Mouse (Mus musculus) CH12.LX (cell line): ENCODE measurements at regions not wholly inside any gene's neighbourhood (a gene's known extent, or its start where the extent isn't known, plus 50 kb on each side); places are given as distances from the start of the nearest gene placed in this dataset.

Source experiments
- CTCF ChIP-seq, 2 experiments: IDR thresholded peaks in 1 of 2; conservative IDR thresholded peaks in 1 of 2; 2 replicates each; pipeline ENCODE4 v1.5.1; 2011 to 2012; ENCODE audit warnings: low read depth in 2 of 2, low read length in 2 of 2, improper control_type of control experiment in 1 of 2, inconsistent platforms in 1 of 2, mild to moderate bottlenecking in 1 of 2, moderate library complexity in 1 of 2
- ELF1 ChIP-seq: IDR thresholded peaks from 2 replicates; pipeline ENCODE4 v1.6.1; 2014; ENCODE audit warnings: low read depth, mild to moderate bottlenecking, inconsistent platforms, low read length, improper control_type of control experiment
- POLR2A ChIP-seq: IDR thresholded peaks from 2 replicates; pipeline ENCODE4 v1.6.1; 2011; ENCODE audit warnings: low read depth, mild to moderate bottlenecking, improper control_type of control experiment, low read length
- SMC3 ChIP-seq: IDR thresholded peaks from 2 replicates; pipeline ENCODE4 v1.6.1; 2011; ENCODE audit warnings: low read depth, low read length, improper control_type of control experiment
- USF1 ChIP-seq: IDR thresholded peaks from 2 replicates; pipeline ENCODE4 v1.6.1; 2014; ENCODE audit warnings: low read depth, mild to moderate bottlenecking, inconsistent platforms, low read length, improper control_type of control experiment

GRCm38 (mm10) chr17:93314144-93314543 lies 115.3 kb downstream of the Adcyap1 start:
- TF ChIP-seq POLR2A (no peak), USF1 (no peak), ELF1 (no peak), CTCF (conservative IDR thresholded peaks at IDR 0.05 in 1 of 2, IDR thresholded peaks at IDR 0.05 in 1 of 2; ENCODE audit: low read depth in 2 of 2, low read length in 2 of 2) (no peak), SMC3 (no peak)
